Mouse (Mus musculus) limb, embryonic 11.5 days (tissue): Measurements from ENCODE around the gene Kndc1. TPM values are rescaled to one million over a fixed set of nuclear protein-coding genes. Genes with fewer than 3 reads are reported as not detected.

Experiments
- ATAC-seq: fragments of 200-750 bp; cut with Nextera tagmentation; 2 replicates; pipeline ENCODE4 v1.8.0; 2017; ENCODE audit warnings: low read depth; ENCODE audit not compliant: insufficient number of reproducible peaks, low FRiP score, low TSS enrichment
- DNase-seq: peaks from one replicate; pipeline ENCODE4 v3.0.0-alpha.2; 2015; ENCODE audit warnings: low spot score
- H3K27ac ChIP-seq: fragments of 300-500 bp; sonication (generic); replicated peaks from 2 replicates; pipeline ENCODE4 v1.5.1; 2014; ENCODE audit warnings: low read depth, mild to moderate bottlenecking, low read length
- H3K27me3 ChIP-seq: fragments of 300-500 bp; sonication (generic); 2 replicates; pipeline ENCODE4 v1.6.1; 2014; ENCODE audit warnings: mild to moderate bottlenecking, low read length, mixed read lengths; ENCODE audit not compliant: control insufficient read depth, insufficient read depth
- H3K36me3 ChIP-seq: fragments of 300-500 bp; sonication (generic); 2 replicates; pipeline ENCODE4 v1.6.1; 2014; ENCODE audit warnings: mild to moderate bottlenecking, low read length, moderate library complexity, mixed read lengths; ENCODE audit not compliant: control insufficient read depth, insufficient read depth
- H3K4me1 ChIP-seq: fragments of 300-500 bp; sonication (generic); 2 replicates; pipeline ENCODE4 v1.6.1; 2014; ENCODE audit warnings: low read length, mixed read lengths; ENCODE audit not compliant: control insufficient read depth, insufficient read depth
- H3K4me2 ChIP-seq: fragments of 300-500 bp; sonication (generic); 2 replicates; pipeline ENCODE4 v1.6.1; 2014; ENCODE audit warnings: low read depth, mild to moderate bottlenecking, moderate library complexity; ENCODE audit not compliant: severe bottlenecking
- H3K4me3 ChIP-seq: fragments of 300-500 bp; sonication (generic); 2 replicates; pipeline ENCODE4 v1.5.1; 2014; ENCODE audit warnings: low read depth, low read length
- H3K9ac ChIP-seq: fragments of 300-500 bp; sonication (generic); 2 replicates; pipeline ENCODE4 v1.6.1; 2014; ENCODE audit warnings: mild to moderate bottlenecking, low read length
- H3K9me3 ChIP-seq: fragments of 300-500 bp; sonication (generic); 2 replicates; pipeline ENCODE4 v1.6.1; 2016; ENCODE audit warnings: low read length; ENCODE audit not compliant: control insufficient read depth
- WGBS: fragments of 180-500 bp; shearing (Covaris S2); extraction: QIAGEN DNeasy Blood & Tissue Kit; methylation state at CpG from one replicate; pipeline ENCODE4 v1.1.7; 2014; 5-methylcytosine and 5-hydroxymethylcytosine counted together
- polyA plus RNA-seq: library from polyadenylated mRNA; unstranded; fragments of >200 nt; fragmentation: Nextera tagmentation; extraction: Ambion mirVana; gene quantifications from 2 replicates; pipeline ENCODE4 v1.2.1, GENCODE M21; 2014

The Kndc1 gene
- polyA plus RNA-seq, 1 experiment from 2014 or later, result not detected

DNA sequence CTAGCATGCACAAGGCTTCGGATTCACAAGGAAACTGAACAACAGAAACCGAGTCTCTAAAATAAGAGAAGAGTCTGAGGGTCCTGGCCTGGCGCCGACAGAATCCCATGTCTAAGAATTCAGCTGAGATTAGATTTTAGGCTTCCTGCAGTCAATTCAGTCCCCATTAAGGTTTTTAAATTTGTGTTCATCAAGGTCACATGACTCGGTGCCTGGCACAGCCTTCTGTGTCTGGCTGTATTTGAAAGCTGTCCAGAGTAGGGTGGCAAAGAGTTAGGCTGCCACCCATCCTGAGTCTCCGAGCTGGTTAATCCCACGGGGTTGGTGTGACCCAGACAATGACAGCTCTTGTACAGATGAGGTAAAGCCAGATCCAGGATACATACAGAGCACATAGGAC, 2.3 kb downstream of the Kndc1 start:
- H3K9ac ChIP-seq, result no peak overlapping the region
- H3K36me3 ChIP-seq, result no peaks in the 10 kb centered on the region
- peaks cover 35% of the 10 kb centered on the region for H3K27me3 ChIP-seq
- H3K27ac ChIP-seq, result no peak overlapping the region
- no peaks in the 10 kb centered on the region; the same call in 1 of the 2 replicates for H3K4me1 ChIP-seq
- no peak overlapping the region for H3K4me3 ChIP-seq
- H3K4me2 ChIP-seq, result no peak overlapping the region
- DNase-seq (no peak), ATAC-seq (no peak)
- H3K9me3 ChIP-seq, result no peaks in the 10 kb centered on the region
- 87% methylated on average over 7 of the region's 7 CpGs for WGBS

DNA sequence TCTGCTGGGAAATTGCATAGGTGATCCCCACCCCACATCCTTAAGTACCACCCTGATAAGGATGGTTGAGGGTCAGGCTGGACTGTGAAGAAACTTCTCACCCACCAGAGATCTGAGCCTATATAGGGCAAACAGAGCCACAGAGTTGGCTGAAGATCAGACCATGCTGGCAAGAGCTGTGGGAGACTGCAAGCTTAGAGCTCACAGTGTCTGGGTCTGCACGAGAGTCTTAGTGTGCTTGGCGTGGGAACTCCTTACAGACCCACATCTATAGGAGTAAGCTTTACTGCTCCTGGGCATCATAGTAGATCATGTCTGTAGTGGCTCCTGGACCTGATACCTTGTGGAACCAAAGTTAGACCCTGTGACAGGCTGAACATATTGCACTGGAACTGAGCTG, 4.1 kb downstream of the Kndc1 start:
- Histone ChIP-seq H3K36me3 (no peaks in the 10 kb centered on the region), H3K4me1 (no peaks in the 10 kb centered on the region; the same call in 1 of the 2 replicates), H3K27me3 (peaks cover 28% of the 10 kb centered on the region), H3K4me3 (no peak overlapping the region), H3K9me3 (no peaks in the 10 kb centered on the region), H3K27ac (no peak overlapping the region), H3K9ac (no peak overlapping the region), H3K4me2 (no peak overlapping the region)
- DNase-seq, result no peak
- WGBS, result 77% methylated on average over 2 of the region's 2 CpGs
- no peak for ATAC-seq

DNA sequence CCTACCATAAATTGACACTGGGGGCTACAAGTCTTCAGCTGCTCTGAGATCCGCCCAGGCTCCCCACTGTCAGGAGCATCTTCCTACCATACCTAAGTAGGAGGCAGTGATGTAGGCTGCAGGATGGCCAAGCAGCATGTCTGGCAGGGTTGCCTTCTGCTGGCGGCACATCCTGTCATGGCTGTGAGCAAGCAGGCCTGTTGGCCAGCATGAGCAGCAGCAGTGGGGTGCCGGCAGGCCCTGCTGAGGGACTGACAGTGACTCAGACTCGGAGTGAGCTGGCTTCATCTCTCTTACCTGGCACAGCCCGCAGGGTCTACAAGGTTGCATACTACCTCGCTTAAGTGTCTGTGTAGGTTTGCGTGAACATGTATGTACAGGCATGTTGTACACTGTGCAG, 5.0 kb downstream of the Kndc1 start:
- H3K4me2 ChIP-seq, result no peak overlapping the region
- ATAC-seq, result no peak
- DNase-seq, result no peak
- peaks cover 19% of the 10 kb centered on the region for H3K27me3 ChIP-seq
- H3K36me3 ChIP-seq, result no peaks in the 10 kb centered on the region
- no peak overlapping the region for H3K9ac ChIP-seq
- H3K4me3 ChIP-seq, result no peak overlapping the region
- H3K9me3 ChIP-seq, result no peaks in the 10 kb centered on the region
- H3K27ac ChIP-seq, result no peak overlapping the region
- 86% methylated on average over 7 of the region's 7 CpGs for WGBS
- no peaks in the 10 kb centered on the region; the same call in 1 of the 2 replicates for H3K4me1 ChIP-seq

DNA sequence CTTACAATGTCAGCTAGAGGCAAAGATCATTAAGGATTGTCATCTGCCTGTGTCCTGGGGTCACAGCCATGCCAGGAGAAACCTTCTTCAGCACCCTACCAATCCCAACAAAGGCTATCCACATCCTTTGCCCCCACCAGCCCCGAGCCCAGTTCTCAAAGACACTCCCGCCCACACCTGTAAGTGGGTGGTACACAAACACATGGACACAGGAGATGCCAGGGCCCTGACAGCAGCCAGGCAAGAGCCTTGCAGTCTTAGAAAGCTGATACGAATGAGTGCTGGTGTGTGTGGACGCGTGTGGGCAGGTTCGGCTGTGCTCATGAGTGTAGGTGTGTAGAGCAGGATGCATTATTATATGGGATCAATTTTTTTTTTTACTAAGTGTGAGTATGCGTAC, 6.0 kb downstream of the Kndc1 start:
- H3K36me3 ChIP-seq, result no peaks in the 10 kb centered on the region
- H3K27me3 ChIP-seq, result peaks cover 10% of the 10 kb centered on the region
- no peak overlapping the region for H3K4me2 ChIP-seq
- no peak overlapping the region for H3K4me3 ChIP-seq
- 92% methylated on average over 7 of the region's 7 CpGs for WGBS
- DNase-seq, result no peak
- no peak overlapping the region for H3K27ac ChIP-seq
- H3K9me3 ChIP-seq, result no peaks in the 10 kb centered on the region
- ATAC-seq, result no peak
- H3K4me1 ChIP-seq, result no peaks in the 10 kb centered on the region
- no peak overlapping the region for H3K9ac ChIP-seq

DNA sequence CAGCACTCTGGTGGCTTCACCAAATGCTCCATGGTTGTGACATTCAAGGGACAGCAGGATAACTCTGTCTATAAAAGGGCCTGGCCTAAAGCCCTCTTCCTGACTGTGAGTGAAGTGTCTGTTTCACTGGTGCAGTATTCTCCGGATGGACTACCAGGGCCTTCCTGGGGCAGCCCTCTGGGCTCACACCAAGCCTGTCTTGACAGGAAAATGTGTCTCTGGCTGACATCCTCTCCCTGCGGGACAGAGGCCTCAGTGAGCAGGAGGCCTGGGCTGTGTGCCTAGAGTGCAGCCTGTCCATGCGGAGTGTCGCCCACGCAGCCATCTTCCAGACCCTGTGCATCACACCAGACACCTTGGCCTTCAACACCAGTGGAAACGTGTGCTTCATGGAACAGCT, 6.4 kb downstream of the Kndc1 start:
- H3K4me1 ChIP-seq, result no peaks in the 10 kb centered on the region
- DNase-seq (no peak), ATAC-seq (no peak)
- H3K36me3 ChIP-seq, result no peaks in the 10 kb centered on the region
- no peak overlapping the region for H3K9ac ChIP-seq
- H3K9me3 ChIP-seq, result no peaks in the 10 kb centered on the region
- H3K4me2 ChIP-seq, result no peak overlapping the region
- no peak overlapping the region for H3K27ac ChIP-seq
- WGBS, result 89% methylated on average over 6 of the region's 6 CpGs
- H3K27me3 ChIP-seq, result peaks cover 5% of the 10 kb centered on the region
- no peak overlapping the region for H3K4me3 ChIP-seq

DNA sequence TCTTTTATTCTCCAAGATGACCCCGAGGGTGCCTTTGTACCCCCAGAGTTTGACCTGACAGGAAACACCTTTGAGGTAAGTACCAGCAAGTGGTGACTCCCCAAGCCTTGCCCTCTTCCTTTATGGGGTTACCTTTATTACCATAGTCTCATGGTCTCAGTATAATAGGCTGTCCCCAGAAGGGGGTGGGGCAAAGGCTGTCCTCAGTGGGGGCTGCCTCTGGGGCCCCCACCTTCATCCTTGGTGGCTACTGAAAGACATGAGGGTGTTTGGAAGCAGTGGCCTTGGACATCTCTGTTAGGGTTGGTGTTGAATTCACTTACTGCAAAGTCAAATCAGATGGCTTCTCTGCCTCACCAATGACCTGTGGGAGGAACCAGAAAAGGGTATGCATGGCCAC, 7.5 kb downstream of the Kndc1 start:
- DNase-seq (no peak), ATAC-seq (no peak)
- no peak overlapping the region for H3K27ac ChIP-seq
- 26% methylated on average over 1 of the region's 1 CpGs for WGBS
- H3K27me3 ChIP-seq, result no peaks in the 10 kb centered on the region
- no peak overlapping the region for H3K9ac ChIP-seq
- no peaks in the 10 kb centered on the region for H3K9me3 ChIP-seq
- no peak overlapping the region for H3K4me2 ChIP-seq
- no peaks in the 10 kb centered on the region for H3K36me3 ChIP-seq
- H3K4me3 ChIP-seq, result no peak overlapping the region
- H3K4me1 ChIP-seq, result no peaks in the 10 kb centered on the region

DNA sequence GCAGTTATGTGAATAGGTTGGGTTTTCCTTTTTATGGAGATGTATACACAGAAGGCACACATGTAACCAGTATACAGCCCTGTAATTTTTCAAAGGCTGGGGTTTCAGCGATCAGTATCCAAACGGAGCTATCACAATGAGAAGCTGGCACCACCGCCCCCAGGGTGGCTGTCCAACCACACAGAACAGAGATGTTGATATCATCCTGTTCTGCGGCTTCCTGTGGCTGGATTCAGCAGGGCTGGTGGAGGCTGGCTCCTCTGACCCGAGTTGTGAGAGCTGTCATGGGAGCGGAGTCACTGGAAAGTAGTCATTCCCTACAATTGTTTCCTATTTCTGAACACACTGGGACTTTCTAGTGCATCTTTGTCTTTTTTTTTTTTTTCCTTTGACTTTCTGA, 10.8 kb downstream of the Kndc1 start:
- Histone ChIP-seq H3K9ac (no peak overlapping the region), H3K4me2 (no peak overlapping the region), H3K36me3 (no peaks in the 10 kb centered on the region), H3K9me3 (no peaks in the 10 kb centered on the region), H3K4me1 (0 out of 2 replicates have a peak, but pooled peaks cover 2% of the 10 kb centered on the region), H3K27me3 (no peaks in the 10 kb centered on the region), H3K4me3 (no peak overlapping the region), H3K27ac (no peak overlapping the region)
- DNase-seq (no peak), ATAC-seq (no peak)
- WGBS, result 38% methylated on average over 6 of the region's 6 CpGs

DNA sequence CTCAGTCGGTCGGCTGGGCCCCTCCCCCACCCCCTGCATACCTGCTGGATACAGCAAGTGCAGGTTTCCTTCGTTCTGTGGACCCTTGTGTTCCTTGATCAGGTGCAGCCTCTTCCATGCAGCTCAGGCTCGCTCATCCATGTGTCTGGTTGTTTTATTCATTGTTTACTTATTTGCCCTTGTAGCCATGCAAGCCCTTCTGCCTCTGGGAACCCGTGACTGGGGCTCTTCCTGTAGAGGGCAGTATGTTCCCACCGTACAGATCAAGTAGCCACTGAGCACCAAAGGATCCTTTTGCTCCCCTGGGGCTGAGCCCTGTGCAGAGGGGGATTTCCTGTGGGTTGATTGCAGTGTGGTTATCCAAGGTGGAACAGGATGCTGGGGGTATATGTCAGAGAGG, 11.2 kb downstream of the Kndc1 start:
- H3K27me3 ChIP-seq, result no peaks in the 10 kb centered on the region
- no peak overlapping the region for H3K9ac ChIP-seq
- no peaks in the 10 kb centered on the region for H3K36me3 ChIP-seq
- no peak overlapping the region for H3K4me3 ChIP-seq
- DNase-seq (peak; percentile 69), ATAC-seq (no peak)
- WGBS, result 10% methylated on average over 6 of the region's 6 CpGs
- H3K4me1 ChIP-seq, result 0 out of 2 replicates have a peak, but pooled peaks cover 2% of the 10 kb centered on the region
- no peak overlapping the region for H3K27ac ChIP-seq
- no peak overlapping the region for H3K4me2 ChIP-seq
- no peaks in the 10 kb centered on the region for H3K9me3 ChIP-seq

DNA sequence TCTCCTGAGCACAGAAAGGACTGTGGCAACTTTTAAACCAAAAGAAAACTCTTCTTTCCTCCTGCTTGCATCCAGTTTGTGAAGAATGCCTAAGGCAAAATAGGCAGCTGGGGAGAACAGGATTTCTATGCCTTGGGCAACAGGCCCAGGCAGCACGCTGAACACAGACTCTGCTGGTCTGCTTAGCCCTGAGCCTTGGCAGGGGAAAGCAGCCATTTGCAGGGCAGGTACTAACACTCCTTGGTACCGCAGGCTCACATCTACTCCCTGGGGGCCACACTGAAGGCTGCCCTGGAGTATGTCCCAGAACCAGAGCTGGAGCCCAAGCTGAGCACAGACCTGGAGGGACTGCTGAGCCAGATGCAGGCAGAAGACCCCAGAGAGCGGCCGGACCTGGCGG, 13.7 kb downstream of the Kndc1 start:
- Histone ChIP-seq H3K4me2 (no peak overlapping the region), H3K27me3 (peaks cover 5% of the 10 kb centered on the region; the same call in 1 of the 2 replicates), H3K4me3 (no peak overlapping the region), H3K4me1 (0 out of 2 replicates have a peak, but pooled peaks cover 2% of the 10 kb centered on the region), H3K27ac (no peak overlapping the region), H3K36me3 (no peaks in the 10 kb centered on the region), H3K9me3 (no peaks in the 10 kb centered on the region), H3K9ac (no peak overlapping the region)
- DNase-seq (no peak), ATAC-seq (no peak)
- WGBS, result 66% methylated on average over 5 of the region's 5 CpGs
